Mouse (Mus musculus) forebrain, embryonic 11.5 days (tissue): ENCODE results near the gene Entpd3. TPM values are rescaled to one million over a fixed set of nuclear protein-coding genes. Genes with fewer than 3 reads are reported as not detected.
A peak's percentile ranks its signal among the peaks of the same experiment; 100 is the strongest.

Source experiments
- ATAC-seq: fragments of 200-750 bp; cut with Nextera tagmentation; replicated peaks from 2 replicates; pipeline ENCODE4 v1.8.0; 2017; ENCODE audit warnings: moderate TSS enrichment; ENCODE audit not compliant: low FRiP score
- DNase-seq: peaks from one replicate; pipeline ENCODE4 v3.0.0-alpha.2; 2017; ENCODE audit warnings: low spot score
- H3K27ac ChIP-seq: fragments of 300-500 bp; sonication (generic); 2 replicates; pipeline ENCODE4 v1.5.1; 2014; ENCODE audit warnings: low read depth, low read length
- H3K27me3 ChIP-seq: fragments of 300-500 bp; sonication (generic); 2 replicates; pipeline ENCODE4 v1.6.1; 2014; ENCODE audit warnings: mild to moderate bottlenecking, low read length, mixed read lengths; ENCODE audit not compliant: control insufficient read depth, insufficient read depth
- H3K36me3 ChIP-seq: fragments of 300-500 bp; sonication (generic); 2 replicates; pipeline ENCODE4 v1.6.1; 2014; ENCODE audit warnings: mild to moderate bottlenecking, low read length, moderate library complexity, mixed read lengths; ENCODE audit not compliant: control insufficient read depth, insufficient read depth
- H3K4me1 ChIP-seq: fragments of 300-500 bp; sonication (generic); replicated peaks from 2 replicates; pipeline ENCODE4 v1.6.1; 2014; ENCODE audit warnings: low read length, mixed read lengths; ENCODE audit not compliant: control insufficient read depth, insufficient read depth
- H3K4me2 ChIP-seq: fragments of 300-500 bp; sonication (generic); 2 replicates; pipeline ENCODE4 v1.6.1; 2014; ENCODE audit warnings: low read depth, mild to moderate bottlenecking, low read length, moderate library complexity, mixed read lengths; ENCODE audit not compliant: severe bottlenecking
- H3K4me3 ChIP-seq: fragments of 300-500 bp; sonication (generic); 2 replicates; pipeline ENCODE4 v1.5.1; 2014; ENCODE audit warnings: low read depth, low read length
- H3K9ac ChIP-seq: fragments of 300-500 bp; sonication (generic); 2 replicates; pipeline ENCODE4 v1.6.1; 2014; ENCODE audit warnings: low read length
- H3K9me3 ChIP-seq: fragments of 300-500 bp; sonication (generic); 2 replicates; pipeline ENCODE4 v1.6.1; 2016; ENCODE audit warnings: low read length, mixed read lengths; ENCODE audit not compliant: control insufficient read depth
- WGBS: fragments of 180-500 bp; shearing (Covaris S2); extraction: QIAGEN DNeasy Blood & Tissue Kit; methylation state at CpG from one replicate; pipeline ENCODE4 v1.1.7; 2014; 5-methylcytosine and 5-hydroxymethylcytosine counted together
- polyA plus RNA-seq: library from polyadenylated mRNA; unstranded; fragments of >200 nt; fragmentation: Nextera tagmentation; extraction: Ambion mirVana; gene quantifications from 2 replicates; pipeline ENCODE4 v1.2.1, GENCODE M21; 2014

Entpd3 gene
- polyA plus RNA-seq, 1 experiment from 2014 or later = not detected

- DNase-seq = peak; percentile 98
- Histone ChIP-seq H3K27ac (peak within 1 kb of the TSS; percentile 64), H3K27me3 (no peaks in the 10 kb centered on the region), H3K4me3 (peak within 1 kb of the TSS; percentile 85), H3K9ac (peak within 1 kb of the TSS; percentile 95), H3K4me2 (peak within 1 kb of the TSS; percentile 97), H3K4me1 (peaks cover 10% of the 10 kb centered on the region; the same call in 1 of the 2 replicates), H3K36me3 (peaks cover 27% of the 10 kb centered on the region), H3K9me3 (no peaks in the 10 kb centered on the region)
- ATAC-seq = peak; percentile 95
- 5% methylated on average over 43 of the region's 43 CpGs for WGBS
These were observed 31.3 kb downstream of the Entpd3 start, which contains the start of gene Rpl14 for GRCm38 (mm10) chr9:120570741-120571592. TSS of gene Rpl14 (plus strand) at chr9:120571444.

- DNase-seq (no peak), ATAC-seq (peak; percentile 78)
- Histone ChIP-seq H3K4me2 (peak overlapping the region; percentile 97), H3K9ac (peak overlapping the region; percentile 95), H3K27me3 (no peaks in the 10 kb centered on the region), H3K9me3 (no peaks in the 10 kb centered on the region), H3K4me3 (peak overlapping the region; percentile 85), H3K36me3 (peaks cover 27% of the 10 kb centered on the region), H3K4me1 (peaks cover 10% of the 10 kb centered on the region; the same call in 1 of the 2 replicates), H3K27ac (peak overlapping the region; percentile 64)
- 2% methylated on average over 53 of the region's 53 CpGs for WGBS
These were observed 32.2 kb downstream of the Entpd3 start for GRCm38 (mm10) chr9:120571593-120572385.

- Histone ChIP-seq H3K9me3 (no peaks in the 10 kb centered on the region), H3K36me3 (peaks cover 27% of the 10 kb centered on the region), H3K4me3 (no peak overlapping the region), H3K27me3 (no peaks in the 10 kb centered on the region), H3K27ac (peak overlapping the region; percentile 55; the same call in 1 of the 2 replicates), H3K4me2 (peak overlapping the region; percentile 80; the same call in 1 of the 2 replicates), H3K9ac (no peak overlapping the region), H3K4me1 (peaks cover 10% of the 10 kb centered on the region; the same call in 1 of the 2 replicates)
- no peak for ATAC-seq
- WGBS = 60% methylated on average over 6 of the region's 6 CpGs
- no peak for DNase-seq
These were observed 36.4 kb downstream of the Entpd3 start for GRCm38 (mm10) chr9:120575748-120576661.

- Histone ChIP-seq H3K9me3 (no peaks in the 10 kb centered on the region), H3K27me3 (no peaks in the 10 kb centered on the region), H3K9ac (no peak overlapping the region; the same call in 1 of the 2 replicates), H3K27ac (peak overlapping the region; percentile 55; the same call in 1 of the 2 replicates), H3K4me1 (peaks cover 10% of the 10 kb centered on the region; the same call in 1 of the 2 replicates), H3K4me2 (peak overlapping the region; percentile 80), H3K36me3 (peaks cover 27% of the 10 kb centered on the region), H3K4me3 (peak overlapping the region; percentile 57; the same call in 1 of the 2 replicates)
- ATAC-seq (no peak), DNase-seq (no peak)
- WGBS = 8% methylated on average over 4 of the region's 4 CpGs
These were observed 37.0 kb downstream of the Entpd3 start for GRCm38 (mm10) chr9:120576662-120577013.

GRCm38 (mm10) chr9:120577133-120577651 lies 37.6 kb downstream of the Entpd3 start:
- Histone ChIP-seq H3K9ac (peak overlapping the region; percentile 71), H3K4me1 (peaks cover 11% of the 10 kb centered on the region; the same call in 1 of the 2 replicates), H3K4me3 (peak overlapping the region; percentile 57), H3K27ac (peak overlapping the region; percentile 55; the same call in 1 of the 2 replicates), H3K27me3 (no peaks in the 10 kb centered on the region), H3K9me3 (no peaks in the 10 kb centered on the region), H3K4me2 (peak overlapping the region; percentile 80), H3K36me3 (peaks cover 27% of the 10 kb centered on the region)
- ATAC-seq (peak; percentile 87), DNase-seq (peak; percentile 96)
- 1% methylated on average over 43 of the region's 43 CpGs for WGBS

GRCm38 (mm10) chr9:120577706-120578405 lies 38.2 kb downstream of the Entpd3 start:
- peak overlapping the region; percentile 71 for H3K9ac ChIP-seq
- no peaks in the 10 kb centered on the region for H3K9me3 ChIP-seq
- H3K36me3 ChIP-seq = peaks cover 27% of the 10 kb centered on the region
- H3K27me3 ChIP-seq = no peaks in the 10 kb centered on the region
- H3K4me3 ChIP-seq = peak overlapping the region; percentile 57
- DNase-seq = no peak
- H3K4me2 ChIP-seq = peak overlapping the region; percentile 80
- WGBS = 58% methylated on average over 12 of the region's 12 CpGs
- ATAC-seq = no peak
- peaks cover 12% of the 10 kb centered on the region; the same call in 1 of the 2 replicates for H3K4me1 ChIP-seq
- H3K27ac ChIP-seq = no peak overlapping the region

- H3K4me1 ChIP-seq = peaks cover 15% of the 10 kb centered on the region; the same call in 1 of the 2 replicates
- 71% methylated on average over 6 of the region's 6 CpGs for WGBS
These were observed 39.1 kb downstream of the Entpd3 start for GRCm38 (mm10) chr9:120578701-120579100.

More at GRCm38 (mm10) chr9:120578701-120579100, 39.1 kb downstream of the Entpd3 start:
- H3K27me3 ChIP-seq = no peaks in the 10 kb centered on the region
- ATAC-seq = no peak
- H3K36me3 ChIP-seq = peaks cover 20% of the 10 kb centered on the region
- no peak overlapping the region for H3K4me3 ChIP-seq
- no peak overlapping the region for H3K9ac ChIP-seq
- H3K27ac ChIP-seq = no peak overlapping the region
- H3K4me2 ChIP-seq = no peak overlapping the region
- DNase-seq = no peak
- H3K9me3 ChIP-seq = no peaks in the 10 kb centered on the region
